Mouse (Mus musculus) neural tube, embryonic 11.5 days (tissue): Measurements from ENCODE around the gene Psma3. TPM values are rescaled to one million over a fixed set of nuclear protein-coding genes. Genes with fewer than 3 reads are reported as not detected.
"Not testable (repeated sequence)": the region's sequence is repeated elsewhere in the genome, so short reads cannot be mapped to it uniquely, and the experiment has no call there.

Source experiments
- ATAC-seq: fragments of 200-750 bp; cut with Nextera tagmentation; 2 replicates; pipeline ENCODE4 v1.8.0; 2017; ENCODE audit warnings: moderate number of reproducible peaks, mild to moderate bottlenecking, moderate TSS enrichment, moderate library complexity; ENCODE audit not compliant: insufficient read depth, low FRiP score, low TSS enrichment
- DNase-seq: peaks from one replicate; pipeline ENCODE4 v3.0.0-alpha.2; 2015; ENCODE audit warnings: low spot score
- H3K27ac ChIP-seq: fragments of 300-500 bp; sonication (generic); 2 replicates; pipeline ENCODE4 v1.5.1; 2014; ENCODE audit warnings: low read depth, mild to moderate bottlenecking, low read length
- H3K27me3 ChIP-seq: fragments of 300-500 bp; sonication (generic); 2 replicates; pipeline ENCODE4 v1.6.1; 2014; ENCODE audit warnings: mild to moderate bottlenecking, low read length, mixed read lengths; ENCODE audit not compliant: control insufficient read depth, insufficient read depth
- H3K36me3 ChIP-seq: fragments of 300-500 bp; sonication (generic); 2 replicates; pipeline ENCODE4 v1.6.1; 2014; ENCODE audit warnings: mild to moderate bottlenecking, low read length, moderate library complexity, mixed read lengths; ENCODE audit not compliant: control insufficient read depth, insufficient read depth
- H3K4me1 ChIP-seq: fragments of 300-500 bp; sonication (generic); 2 replicates; pipeline ENCODE4 v1.6.1; 2014; ENCODE audit warnings: low read length, mixed read lengths; ENCODE audit not compliant: control insufficient read depth, insufficient read depth
- H3K4me2 ChIP-seq: fragments of 300-500 bp; sonication (generic); 2 replicates; pipeline ENCODE4 v1.6.1; 2014; ENCODE audit warnings: low read depth, mild to moderate bottlenecking, moderate library complexity
- H3K4me3 ChIP-seq: fragments of 300-500 bp; sonication (generic); 2 replicates; pipeline ENCODE4 v1.5.1; 2014; ENCODE audit warnings: low read depth, low read length
- H3K9ac ChIP-seq: fragments of 300-500 bp; sonication (generic); 2 replicates; pipeline ENCODE4 v1.6.1; 2014; ENCODE audit warnings: mild to moderate bottlenecking, low read length
- H3K9me3 ChIP-seq: fragments of 300-500 bp; sonication (generic); 2 replicates; pipeline ENCODE4 v1.6.1; 2016; ENCODE audit warnings: low read length; ENCODE audit not compliant: control insufficient read depth
- WGBS: fragments of 180-500 bp; shearing (Covaris S2); extraction: QIAGEN DNeasy Blood & Tissue Kit; methylation state at CpG from one replicate; pipeline ENCODE4 v1.1.7; 2014; 5-methylcytosine and 5-hydroxymethylcytosine counted together
- polyA plus RNA-seq: library from polyadenylated mRNA; unstranded; fragments of >200 nt; fragmentation: Nextera tagmentation; extraction: Ambion mirVana; gene quantifications from 2 replicates; pipeline ENCODE4 v1.2.1, GENCODE M21; 2014

Psma3 gene
- polyA plus RNA-seq, 1 experiment from 2014 or later = 640 TPM

DNA sequence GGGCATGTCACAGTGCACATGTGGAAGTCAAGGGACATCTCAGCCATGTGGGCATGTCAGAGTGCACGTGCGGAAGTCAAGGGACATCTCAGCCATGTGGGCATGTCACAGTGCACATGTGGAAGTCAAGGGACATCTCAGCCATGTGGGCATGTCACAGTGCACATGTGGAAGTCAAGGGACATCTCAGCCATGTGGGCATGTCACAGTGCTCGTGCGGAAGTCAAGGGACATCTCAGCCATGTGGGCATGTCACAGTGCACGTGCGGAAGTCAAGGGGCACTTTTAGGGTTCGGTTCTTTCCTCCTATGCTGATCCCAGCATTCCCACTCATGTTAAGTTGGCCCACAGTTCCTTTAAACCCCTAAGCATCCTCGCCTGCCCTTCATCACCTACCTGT is 53.8 kb downstream of the Psma3 start:
- DNase-seq, H3K9me3 ChIP-seq, H3K9ac ChIP-seq, H3K4me3 ChIP-seq, H3K4me1 ChIP-seq, ATAC-seq, H3K36me3 ChIP-seq, H3K4me2 ChIP-seq, H3K27me3 ChIP-seq, H3K27ac ChIP-seq: not testable (repeated sequence)
- WGBS = 96% methylated on average over 8 of the region's 8 CpGs

DNA sequence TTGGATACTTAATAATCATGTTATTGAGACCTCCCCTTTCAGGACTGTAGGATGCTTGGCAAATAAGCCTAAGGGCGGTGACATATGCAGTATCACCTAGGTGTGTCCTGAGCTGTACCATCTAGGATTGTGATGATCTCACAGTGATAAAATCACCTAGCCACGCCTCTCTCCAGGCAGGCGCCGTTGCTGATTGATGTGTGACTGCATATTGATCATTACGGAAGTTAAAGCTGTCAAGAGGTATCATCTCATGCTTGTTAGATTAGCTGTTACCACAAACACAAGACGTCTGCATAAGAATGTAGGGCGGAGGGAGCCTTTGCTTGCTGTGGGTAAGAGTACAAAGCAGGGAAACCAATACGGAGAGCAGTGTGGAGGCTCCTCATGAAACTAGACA is 55.8 kb downstream of the Psma3 start:
- H3K4me1 ChIP-seq = no peaks in the 10 kb centered on the region
- no peak overlapping the region for H3K27ac ChIP-seq
- H3K27me3 ChIP-seq = no peaks in the 10 kb centered on the region
- H3K9me3 ChIP-seq = no peaks in the 10 kb centered on the region
- ATAC-seq (no peak), DNase-seq (no peak)
- no peak overlapping the region for H3K4me2 ChIP-seq
- H3K4me3 ChIP-seq = no peak overlapping the region
- H3K9ac ChIP-seq = no peak overlapping the region
- WGBS = 86% methylated on average over 8 of the region's 8 CpGs
- peaks cover 4% of the 10 kb centered on the region; the same call in 1 of the 2 replicates for H3K36me3 ChIP-seq

GRCm38 (mm10) chr12:71030722-71031121 is 56.3 kb downstream of the Psma3 start:
- H3K4me2 ChIP-seq = no peak overlapping the region
- no peak overlapping the region for H3K9ac ChIP-seq
- peaks cover 4% of the 10 kb centered on the region; the same call in 1 of the 2 replicates for H3K36me3 ChIP-seq
- H3K4me1 ChIP-seq = no peaks in the 10 kb centered on the region
- no peak overlapping the region for H3K27ac ChIP-seq
- WGBS = 93% methylated on average over 5 of the region's 5 CpGs
- ATAC-seq (no peak), DNase-seq (no peak)
- no peak overlapping the region for H3K4me3 ChIP-seq
- H3K27me3 ChIP-seq = no peaks in the 10 kb centered on the region
- H3K9me3 ChIP-seq = no peaks in the 10 kb centered on the region

- no peak overlapping the region for H3K27ac ChIP-seq
- H3K36me3 ChIP-seq = peaks cover 6% of the 10 kb centered on the region
- WGBS = 94% methylated on average over 4 of the region's 4 CpGs
- H3K4me1 ChIP-seq = no peaks in the 10 kb centered on the region
- H3K4me3 ChIP-seq = no peak overlapping the region
- ATAC-seq = no peak
- no peak overlapping the region for H3K4me2 ChIP-seq
- no peaks in the 10 kb centered on the region for H3K9me3 ChIP-seq
- H3K27me3 ChIP-seq = no peaks in the 10 kb centered on the region
- no peak for DNase-seq
- no peak overlapping the region for H3K9ac ChIP-seq
Observed at GRCm38 (mm10) chr12:71035826-71036225, 61.4 kb downstream of the Psma3 start.

DNA sequence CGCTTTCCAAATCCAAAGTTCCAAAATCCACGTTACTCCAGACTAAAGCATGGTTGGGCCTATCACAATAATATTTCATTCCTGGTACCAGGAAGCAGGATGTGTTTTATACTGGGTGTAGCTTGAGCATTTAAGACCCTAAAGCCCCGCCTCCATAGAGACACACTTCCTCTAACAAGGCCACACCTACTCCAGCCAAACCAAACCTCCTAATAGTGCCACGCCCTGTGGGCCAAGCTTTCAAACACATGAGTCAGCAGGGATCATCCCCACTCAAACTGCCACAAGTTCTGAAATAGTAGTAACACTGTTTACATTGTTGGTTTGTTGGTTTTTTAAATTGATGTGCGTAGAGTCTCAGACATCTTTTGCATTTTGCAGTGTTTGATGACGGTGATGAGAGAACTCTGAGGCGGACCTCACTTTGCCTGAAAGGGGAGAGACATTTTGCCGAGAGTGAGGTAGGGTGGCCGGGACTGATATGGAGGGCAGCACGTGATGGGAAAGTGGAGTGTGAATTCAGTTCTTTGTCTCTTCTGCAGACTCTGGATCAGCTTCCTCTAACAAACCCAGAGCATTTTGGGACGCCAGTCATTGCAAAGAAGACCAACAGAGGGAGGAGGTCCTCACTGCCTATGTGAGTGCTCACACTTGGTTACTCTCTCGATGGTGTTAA is 62.4 kb downstream of the Psma3 start:
- Histone ChIP-seq H3K4me3 (no peak overlapping the region), H3K27me3 (no peaks in the 10 kb centered on the region), H3K9me3 (no peaks in the 10 kb centered on the region), H3K36me3 (peaks cover 6% of the 10 kb centered on the region), H3K4me1 (no peaks in the 10 kb centered on the region), H3K4me2 (no peak overlapping the region), H3K27ac (no peak overlapping the region), H3K9ac (no peak overlapping the region)
- ATAC-seq = no peak
- no peak for DNase-seq
- WGBS = 95% methylated on average over 12 of the region's 12 CpGs

DNA sequence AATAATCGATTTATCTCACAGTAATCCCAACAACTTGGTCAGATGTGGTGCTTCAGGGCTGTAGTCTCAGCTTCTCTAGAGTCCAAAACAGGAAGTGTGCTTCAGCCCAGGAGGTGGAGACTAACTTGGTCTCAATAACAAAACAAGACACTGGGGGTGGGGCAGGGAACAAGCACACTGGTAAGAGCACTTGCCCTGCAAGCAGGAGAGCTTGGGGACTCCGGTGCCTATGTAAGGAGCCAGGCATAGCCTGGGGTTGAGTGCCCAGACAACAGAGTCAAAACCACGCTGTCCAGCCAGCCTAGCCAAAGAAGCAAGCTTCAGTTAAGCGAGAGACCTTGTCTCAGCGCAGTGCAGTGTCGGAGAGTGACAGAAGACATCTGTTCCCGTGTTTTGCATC is 66.0 kb downstream of the Psma3 start:
- H3K4me1 ChIP-seq = no peaks in the 10 kb centered on the region
- WGBS = 95% methylated on average over 7 of the region's 7 CpGs
- ATAC-seq (no peak), DNase-seq (no peak)
- no peaks in the 10 kb centered on the region for H3K27me3 ChIP-seq
- no peaks in the 10 kb centered on the region for H3K9me3 ChIP-seq
- peaks cover 8% of the 10 kb centered on the region for H3K36me3 ChIP-seq
- H3K27ac ChIP-seq = no peak overlapping the region
- no peak overlapping the region for H3K4me3 ChIP-seq
- no peak overlapping the region for H3K4me2 ChIP-seq
- H3K9ac ChIP-seq = no peak overlapping the region

DNA sequence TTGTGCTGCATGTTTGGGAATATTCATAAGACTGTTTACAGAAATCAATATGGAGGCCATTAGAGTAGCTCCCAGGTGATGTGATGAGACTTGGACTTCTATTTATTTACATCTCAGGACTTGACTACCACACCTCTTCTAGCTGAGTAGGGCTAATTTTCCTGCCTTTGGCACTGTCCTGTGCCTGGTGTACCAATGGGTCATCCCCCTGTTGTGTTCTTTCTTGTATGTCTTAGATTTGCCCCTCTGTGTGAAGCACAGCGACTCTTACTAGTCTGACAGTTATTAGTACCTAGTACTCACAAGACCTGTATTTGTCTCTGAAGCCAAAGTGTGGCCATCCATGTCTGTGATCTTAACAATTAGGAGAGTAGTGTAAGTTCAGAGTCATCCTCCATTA is 68.0 kb downstream of the Psma3 start:
- Histone ChIP-seq H3K36me3 (peaks cover 15% of the 10 kb centered on the region), H3K9me3 (no peaks in the 10 kb centered on the region), H3K27me3 (no peaks in the 10 kb centered on the region), H3K9ac (no peak overlapping the region), H3K27ac (no peak overlapping the region), H3K4me1 (no peaks in the 10 kb centered on the region), H3K4me2 (no peak overlapping the region), H3K4me3 (no peak overlapping the region)
- no peak for ATAC-seq
- no peak for DNase-seq
- WGBS = 97% methylated on average over 1 of the region's 1 CpGs

- DNase-seq (no peak), ATAC-seq (no peak)
- no peaks in the 10 kb centered on the region for H3K9me3 ChIP-seq
- H3K4me1 ChIP-seq = no peaks in the 10 kb centered on the region
- H3K27ac ChIP-seq = no peak overlapping the region
- H3K4me3 ChIP-seq = no peak overlapping the region
- no peak overlapping the region for H3K9ac ChIP-seq
- no peak overlapping the region for H3K4me2 ChIP-seq
- 92% methylated on average over 3 of the region's 3 CpGs for WGBS
- H3K36me3 ChIP-seq = peaks cover 14% of the 10 kb centered on the region
- no peaks in the 10 kb centered on the region for H3K27me3 ChIP-seq
Observed at GRCm38 (mm10) chr12:71043571-71043970, 69.2 kb downstream of the Psma3 start.

DNA sequence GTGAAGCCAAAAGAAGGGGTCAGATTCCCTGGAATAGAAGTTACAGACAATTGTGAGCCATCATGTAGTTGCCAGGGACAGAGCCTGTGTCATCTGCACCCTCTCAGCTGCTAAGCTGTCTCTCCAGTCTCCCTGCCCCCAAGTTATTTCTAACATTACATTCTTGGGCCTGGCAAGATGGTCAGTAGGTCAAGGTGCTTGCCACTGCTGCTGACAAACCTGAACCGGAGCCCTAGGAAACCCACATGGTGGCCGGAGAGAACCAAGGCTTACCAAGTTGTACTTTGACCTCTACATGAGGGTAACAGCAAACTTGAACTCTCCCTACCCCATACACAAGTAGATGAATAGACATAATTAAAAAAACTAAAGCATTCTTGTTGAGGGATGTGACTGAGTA is 70.1 kb downstream of the Psma3 start:
- ATAC-seq (no peak), DNase-seq (no peak)
- H3K36me3 ChIP-seq = peaks cover 14% of the 10 kb centered on the region
- no peak overlapping the region for H3K9ac ChIP-seq
- H3K27ac ChIP-seq = no peak overlapping the region
- no peak overlapping the region for H3K4me3 ChIP-seq
- H3K27me3 ChIP-seq = no peaks in the 10 kb centered on the region
- H3K4me2 ChIP-seq = no peak overlapping the region
- H3K4me1 ChIP-seq = no peaks in the 10 kb centered on the region
- H3K9me3 ChIP-seq = no peaks in the 10 kb centered on the region
- WGBS = 88% methylated on average over 2 of the region's 2 CpGs
